Mouse (Mus musculus) liver, embryonic 16.5 days (tissue): ENCODE results near the gene Flna. TPM values are rescaled to one million over a fixed set of nuclear protein-coding genes. Genes with fewer than 3 reads are reported as not detected.

ENCODE experiments used
- microRNA-seq: library from miRNA; unstranded; fragments of <30 nt; microRNA quantifications from one replicate; pipeline ENCODE4, GENCODE M21; 2016
- polyA plus RNA-seq: library from polyadenylated mRNA; unstranded; fragments of >200 nt; fragmentation: Nextera tagmentation; extraction: Ambion mirVana; gene quantifications from 2 replicates; pipeline ENCODE4 v1.2.1, GENCODE M21; 2015

Flna gene
- polyA plus RNA-seq, 1 experiment from 2014 or later: 53.3 TPM

Small RNA genes within 50 kb of the gene (microRNA-seq; reads per million reads assigned to microRNA genes)
- 0.98 reads per million for gene Mir7091

Other genes starting within 250 kb of the Flna start
- 19.9 and 25.7 TPM in 2 replicates for gene Irak1, start 225.9 kb downstream of the Flna start, polyA plus RNA-seq
- not detected in 2 replicates for gene Opn1mw, start 122.4 kb downstream of the Flna start, polyA plus RNA-seq
- 5.5 and 5.7 TPM in 2 replicates for gene Mecp2, start 114.5 kb downstream of the Flna start, polyA plus RNA-seq
- gene Tex28, start 82.0 kb downstream of the Flna start, polyA plus RNA-seq: not detected in 2 replicates
- not detected in 2 replicates for gene Tktl1, start 72.6 kb downstream of the Flna start, polyA plus RNA-seq
- 7.4 and 7.7 TPM in 2 replicates for gene Emd, start 4.9 kb upstream of the Flna start, polyA plus RNA-seq
- gene Rpl10, start 21.0 kb upstream of the Flna start, polyA plus RNA-seq: 375 and 448 TPM in 2 replicates
- gene Taz, start 32.1 kb upstream of the Flna start, polyA plus RNA-seq: 27.8 and 30.2 TPM in 2 replicates
- gene Dnase1l1, start 32.5 kb upstream of the Flna start, polyA plus RNA-seq: 22.0 and 23.6 TPM in 2 replicates
- 79.2 and 79.8 TPM in 2 replicates for gene Atp6ap1, start 47.3 kb upstream of the Flna start, polyA plus RNA-seq
- 57.2 and 63.5 TPM in 2 replicates for gene Gdi1, start 55.2 kb upstream of the Flna start, polyA plus RNA-seq
- 25.0 and 30.2 TPM in 2 replicates for gene Fam50a, start 63.2 kb upstream of the Flna start, polyA plus RNA-seq
- gene Plxna3, start 79.2 kb upstream of the Flna start, polyA plus RNA-seq: 1.2 and 1.5 TPM in 2 replicates
- gene Lage3, start 103.8 kb upstream of the Flna start, polyA plus RNA-seq: 35.8 and 42.0 TPM in 2 replicates
- 37.1 and 39.3 TPM in 2 replicates for gene Ubl4a, start 123.4 kb upstream of the Flna start, polyA plus RNA-seq
- 6.1 TPM in 2 replicates for gene Slc10a3, start 123.5 kb upstream of the Flna start, polyA plus RNA-seq
- gene Fam3a, start 143.5 kb upstream of the Flna start, polyA plus RNA-seq: 13.1 and 14.2 TPM in 2 replicates
- gene Ikbkg, start 143.5 kb upstream of the Flna start, polyA plus RNA-seq: 29.4 and 29.7 TPM in 2 replicates
- 42.3 and 42.7 TPM in 2 replicates for gene G6pdx, start 179.4 kb upstream of the Flna start, polyA plus RNA-seq
- not detected in 2 replicates for gene Gm6880, start 231.6 kb upstream of the Flna start, polyA plus RNA-seq